Mouse (Mus musculus) cerebellum, adult 8-10 months (tissue): Measurements from ENCODE around the gene Defb26.

Experiments
- DNase-seq: peaks from one replicate; pipeline ENCODE4 v3.0.0; 2022

The Defb26 gene

GRCm38 (mm10) chr2:152511592-152511991 is at the start of gene Defb26:
Gene Defb26 (minus strand): TSS chr2:152511692.
- no peak for DNase-seq

- DNase-seq: no peak
These were observed 45.2 kb upstream of the Defb26 start for GRCm38 (mm10) chr2:152556655-152557054.

DNA sequence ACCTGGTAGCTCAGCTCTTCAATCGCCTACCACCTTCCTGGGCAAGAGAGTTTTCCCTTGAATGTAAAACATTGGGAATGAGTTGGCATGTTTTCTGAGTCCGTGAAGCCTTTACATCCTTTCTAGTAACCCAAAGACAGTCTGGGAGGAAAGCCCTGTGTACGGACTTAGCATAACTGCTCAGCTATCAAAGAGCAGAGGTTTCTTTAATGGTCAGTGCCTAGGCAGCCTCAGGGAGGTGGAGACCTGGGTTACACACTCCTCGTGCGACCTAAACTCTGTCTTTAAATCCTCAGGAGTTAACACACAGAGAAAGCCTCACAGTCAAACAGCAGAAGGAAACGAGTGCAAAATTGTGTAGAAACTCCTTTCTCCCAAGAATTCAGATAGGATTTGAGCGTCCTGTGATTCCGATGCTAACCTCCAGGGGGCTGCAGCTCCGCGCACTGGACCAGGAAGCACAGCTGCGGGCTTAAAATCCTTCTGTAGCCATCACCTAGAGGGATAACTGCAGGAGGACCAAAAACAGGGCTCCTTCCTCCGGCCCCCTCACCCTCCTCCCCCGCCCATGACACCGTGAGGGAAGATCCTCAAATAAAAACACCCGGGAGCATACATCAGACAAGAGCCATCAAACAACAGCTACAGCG is 42.4 kb upstream of the Defb26 start:
- peak; percentile 32 for DNase-seq

GRCm38 (mm10) chr2:152548124-152548523 is 36.6 kb upstream of the Defb26 start:
- no peak for DNase-seq

DNA sequence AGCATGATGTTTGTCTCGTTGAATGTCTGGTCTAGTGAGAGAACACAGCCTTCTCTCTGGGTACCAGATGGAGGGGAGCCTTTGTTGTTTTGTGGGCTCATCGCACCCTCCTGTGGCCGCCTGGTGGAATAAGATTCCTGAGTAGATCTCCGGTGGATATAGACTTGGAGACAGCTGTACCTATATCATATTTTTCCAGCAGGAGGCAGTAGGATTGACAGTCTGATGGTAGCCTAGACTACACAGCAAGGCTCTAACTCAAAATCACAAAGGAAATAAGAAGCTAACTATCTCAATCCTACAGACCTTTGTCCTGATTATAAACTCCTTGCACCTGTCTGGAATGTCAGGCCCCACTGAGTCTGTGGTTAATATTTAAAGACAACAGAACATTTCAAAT is 33.2 kb upstream of the Defb26 start:
- peak; percentile 4 for DNase-seq

- DNase-seq: no peak
These were observed 32.0 kb upstream of the Defb26 start for GRCm38 (mm10) chr2:152543478-152543877.

GRCm38 (mm10) chr2:152542897-152543296 is 31.4 kb upstream of the Defb26 start:
- DNase-seq: no peak

DNA sequence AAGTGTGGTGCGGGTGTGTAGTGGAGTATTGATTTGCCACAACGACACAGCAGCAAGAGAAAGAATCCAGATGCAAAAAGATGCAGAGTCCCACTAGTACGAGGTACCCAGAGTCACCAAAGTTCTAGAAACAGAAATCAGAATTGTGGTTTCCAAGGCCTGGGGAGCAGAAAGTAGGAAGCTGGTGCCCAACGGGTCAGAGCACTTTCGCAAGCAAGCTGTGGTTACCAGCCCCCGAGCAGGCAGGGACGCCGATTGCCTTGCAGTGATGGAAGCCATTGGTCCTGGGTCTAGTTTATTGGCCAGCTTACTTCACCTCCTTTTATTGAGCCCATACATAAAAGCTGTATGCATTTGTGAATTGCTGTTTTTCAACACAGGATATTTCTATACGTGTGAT is 30.5 kb upstream of the Defb26 start:
- no peak for DNase-seq

DNA sequence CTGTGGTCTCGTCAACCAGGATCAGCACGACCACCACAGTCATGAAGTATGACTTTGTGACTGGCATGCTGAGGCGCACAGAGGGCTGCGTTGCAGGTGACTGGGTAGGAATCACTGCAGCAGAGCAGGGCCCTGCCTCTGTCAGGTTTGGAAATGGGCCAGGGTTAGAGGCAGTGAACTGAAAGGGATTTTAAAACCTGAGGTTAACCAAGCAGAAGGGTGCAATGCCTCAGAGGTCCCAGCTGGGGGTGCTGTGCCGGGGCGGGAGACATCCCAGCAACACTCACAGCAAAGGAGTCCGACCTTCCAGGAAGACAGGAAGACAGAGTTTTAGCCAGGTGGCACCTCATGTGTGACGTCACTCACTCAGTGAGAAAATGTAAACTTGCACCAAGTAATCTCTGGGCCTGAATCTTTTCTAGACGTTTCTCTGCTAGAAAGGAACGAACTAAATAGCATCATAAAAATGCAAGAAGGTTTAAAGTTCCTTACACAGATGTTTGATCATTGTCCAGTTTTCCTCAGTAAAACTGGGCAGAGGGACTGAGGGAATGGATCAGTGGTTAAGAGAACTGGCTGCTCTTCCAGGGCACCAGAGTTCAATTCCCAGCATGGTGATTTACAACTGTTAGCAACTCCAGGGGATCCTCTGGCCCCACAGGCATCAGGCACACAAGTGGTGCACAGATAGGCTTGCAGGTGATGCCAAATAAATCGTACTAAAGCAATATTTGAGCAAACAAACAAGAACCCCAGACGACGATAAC is 28.6 kb upstream of the Defb26 start, which contains the start of gene Defb29:
Gene Defb29, minus strand, starts transcription at position 155 of the 767 bp plus-strand sequence.
- no peak for DNase-seq

GRCm38 (mm10) chr2:152517981-152518380 is 6.5 kb upstream of the Defb26 start, which contains the start of gene Defb28:
Gene Defb28 (plus strand): TSS chr2:152518255.
- no peak for DNase-seq

- no peak for DNase-seq
These were observed 4.6 kb upstream of the Defb26 start for GRCm38 (mm10) chr2:152516084-152516483.

DNA sequence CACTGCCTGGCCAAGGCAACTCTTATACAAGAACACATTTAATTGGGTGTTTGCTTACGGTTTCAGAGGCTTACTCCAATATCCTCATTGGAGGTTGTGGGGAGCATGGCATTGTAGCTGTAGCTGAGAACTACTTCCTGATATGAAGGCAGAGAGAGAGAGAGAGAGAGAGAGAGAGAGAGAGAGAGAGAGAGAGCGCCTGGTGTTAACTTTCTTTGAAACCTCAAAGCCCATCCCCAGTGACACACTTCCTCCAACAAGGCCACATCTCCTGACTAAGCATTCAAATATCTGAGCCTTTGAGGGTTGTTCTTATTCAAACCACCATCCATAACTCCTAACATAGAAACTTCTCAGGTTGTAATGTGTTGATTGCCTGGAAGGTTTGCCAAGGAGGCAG is 7.5 kb downstream of the Defb26 start:
- DNase-seq: no peak

GRCm38 (mm10) chr2:152500863-152501229 is 10.6 kb downstream of the Defb26 start:
- no peak for DNase-seq

GRCm38 (mm10) chr2:152500204-152500862 is 11.2 kb downstream of the Defb26 start:
- no peak for DNase-seq

DNA sequence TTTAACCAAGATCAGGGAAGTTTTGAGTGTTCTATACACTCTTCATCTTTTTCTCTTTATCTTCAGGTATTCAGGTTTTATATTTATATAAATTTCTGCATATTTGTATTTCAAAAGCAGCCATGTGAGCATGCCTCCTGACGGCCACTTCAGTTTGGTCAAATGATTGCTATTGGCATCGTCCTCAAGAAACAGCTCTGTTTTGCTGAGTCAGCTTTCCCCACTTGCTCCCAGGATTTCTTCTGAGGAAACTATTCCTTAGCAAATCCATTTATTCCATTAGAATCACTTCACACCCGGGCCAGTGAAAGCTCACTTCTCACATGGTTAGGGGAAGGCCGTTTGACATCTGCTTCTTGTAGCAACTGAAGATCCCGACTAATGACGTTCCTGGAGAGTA is 13.5 kb downstream of the Defb26 start:
- DNase-seq: no peak

GRCm38 (mm10) chr2:152493151-152493550 is 18.3 kb downstream of the Defb26 start:
- no peak for DNase-seq

DNA sequence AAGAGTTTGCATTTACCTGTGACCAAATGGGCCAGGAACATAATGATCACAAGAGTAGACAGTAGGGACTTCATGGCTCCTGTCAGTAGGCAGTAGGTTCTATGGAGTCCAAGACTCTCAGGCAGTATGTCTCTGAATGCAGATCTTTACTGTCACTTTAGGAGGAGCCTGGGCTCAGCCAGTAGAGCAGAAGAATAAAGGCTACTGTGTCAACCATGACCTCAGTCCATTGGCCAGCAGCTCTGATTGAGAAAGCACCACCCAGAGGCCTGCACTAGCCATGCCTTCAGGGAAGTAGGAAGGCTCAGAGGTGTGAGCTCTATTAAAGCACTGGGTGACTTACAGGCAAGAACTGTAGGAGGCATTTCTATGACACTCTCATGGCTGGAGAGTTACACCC is 21.5 kb downstream of the Defb26 start, which contains the start of gene Defb22:
Gene Defb22, minus strand, starts transcription at position 101 of the 400 bp plus-strand sequence.
- no peak for DNase-seq

GRCm38 (mm10) chr2:152487024-152487423 is 24.5 kb downstream of the Defb26 start:
- DNase-seq: no peak

DNA sequence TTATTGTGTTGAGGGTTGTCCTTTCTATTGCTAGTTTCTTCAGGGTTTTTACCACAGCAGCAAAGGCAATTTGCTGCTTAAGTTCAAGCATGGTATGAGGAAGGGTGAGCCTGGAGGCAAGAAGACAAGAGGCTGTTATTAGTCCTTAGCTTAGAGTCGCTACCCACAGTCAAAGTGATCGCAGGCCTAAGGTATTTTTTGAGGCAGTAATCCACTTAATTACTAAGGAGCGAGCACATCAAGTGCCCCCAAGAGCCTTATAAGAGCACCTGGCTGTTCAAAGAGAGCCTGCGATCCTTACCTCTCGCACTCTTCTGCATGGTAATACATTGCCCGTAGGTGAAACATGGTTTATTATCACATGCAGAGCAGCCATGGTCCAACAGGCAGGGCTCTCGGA is 29.8 kb downstream of the Defb26 start:
- no peak for DNase-seq

DNA sequence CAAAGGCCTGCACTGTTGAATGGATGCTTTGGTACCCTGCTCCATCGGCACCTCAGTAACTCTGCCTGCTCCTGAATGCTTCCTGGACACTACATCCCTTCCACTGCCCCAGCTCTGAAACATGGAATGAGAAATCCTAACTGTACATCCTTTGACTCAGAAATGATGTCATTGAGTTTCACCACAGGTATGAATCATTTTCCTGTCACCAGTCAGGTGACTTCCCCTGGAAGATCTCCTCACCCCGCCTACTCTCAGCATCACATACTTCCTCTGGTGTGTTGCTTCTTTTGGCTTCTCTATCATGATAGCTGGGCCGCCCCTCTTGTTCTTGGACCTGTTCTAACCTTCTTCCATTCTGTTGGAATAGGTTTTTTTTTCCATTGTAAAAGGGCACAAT is 30.6 kb downstream of the Defb26 start:
- no peak for DNase-seq

- no peak for DNase-seq
These were observed 34.7 kb downstream of the Defb26 start, which contains the start of gene Defb20 for GRCm38 (mm10) chr2:152476763-152477162. Gene Defb20 (plus strand): TSS chr2:152477063.

GRCm38 (mm10) chr2:152472434-152472833 is 39.1 kb downstream of the Defb26 start:
- DNase-seq: no peak

GRCm38 (mm10) chr2:152470973-152471372 is 40.5 kb downstream of the Defb26 start:
- peak; percentile 30 for DNase-seq
